Mouse (Mus musculus) neural tube, embryonic 12.5 days (tissue): ENCODE data around the gene Frs2. TPM values are rescaled to one million over a fixed set of nuclear protein-coding genes. Genes with fewer than 3 reads are reported as not detected.

ENCODE experiments used
- polyA plus RNA-seq: library from polyadenylated mRNA; unstranded; fragments of >200 nt; fragmentation: Nextera tagmentation; extraction: Ambion mirVana; gene quantifications from 2 replicates; pipeline ENCODE4 v1.2.1, GENCODE M21; 2016

Frs2 gene
- polyA plus RNA-seq, 1 experiment from 2014 or later = 26.3 TPM

Other genes with a start within 250 kb of the Frs2 start
- 47.1 and 47.9 TPM in 2 replicates for gene Rab3ip, start 197.8 kb downstream of the Frs2 start, polyA plus RNA-seq
- gene Gm10271, start 175.9 kb downstream of the Frs2 start, polyA plus RNA-seq = not detected in 2 replicates
- gene Best3, start 162.2 kb downstream of the Frs2 start, polyA plus RNA-seq = 0.09 and 0.28 TPM in 2 replicates
- gene Lrrc10, start 103.2 kb downstream of the Frs2 start, polyA plus RNA-seq = 0.14 TPM in 1 of 2 replicates, not detected in the other
- 265 and 280 TPM in 2 replicates for gene Cct2, start 84.7 kb downstream of the Frs2 start, polyA plus RNA-seq
- gene Yeats4, start 76.0 kb upstream of the Frs2 start, polyA plus RNA-seq = 125 and 131 TPM in 2 replicates
- gene 9530003J23Rik, start 90.2 kb upstream of the Frs2 start, polyA plus RNA-seq = not detected in 2 replicates
- gene Lyz2, start 133.8 kb upstream of the Frs2 start, polyA plus RNA-seq = 16.2 and 16.7 TPM in 2 replicates
- gene Lyz1, start 144.3 kb upstream of the Frs2 start, polyA plus RNA-seq = not detected in 2 replicates
- 216 and 225 TPM in 2 replicates for gene Cpsf6, start 231.5 kb upstream of the Frs2 start, polyA plus RNA-seq